Comparison of ENCODE assay signal across 17 mouse cellular contexts in the genomic region with DNA sequence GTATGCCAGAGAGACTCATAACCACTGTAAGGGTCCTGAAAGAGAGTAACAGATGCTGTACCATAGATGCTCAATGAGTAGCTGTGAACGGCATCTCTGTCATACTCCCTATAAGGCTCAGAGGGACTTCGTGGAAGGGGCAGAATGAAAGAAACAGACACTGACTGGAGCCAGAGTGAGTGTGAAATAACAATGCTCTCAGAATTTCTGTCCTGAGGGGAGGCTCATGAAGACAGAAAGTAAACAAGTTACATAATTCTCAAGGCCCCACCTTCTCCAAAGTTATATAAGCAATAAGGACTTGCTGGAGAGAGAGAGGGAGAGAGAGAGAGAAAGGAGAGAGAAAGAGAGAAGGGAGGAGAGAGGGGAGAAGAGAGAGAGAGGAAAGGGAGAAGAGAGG. TPM values are rescaled to one million over a fixed set of nuclear protein-coding genes. Genes with fewer than 3 reads are reported as not detected.
"Had no signal": no experiment of that assay in that cellular context is flagged by ENCODE, and none has a peak within 500 bp of the region (broad histone marks: within the 10 kb centered on the region; RNA-seq: fewer than 3 reads in every experiment).

No protein-coding gene starts in this region.

- H3K4me3 ChIP-seq: lung, embryonic 15.5 days; megakaryocyte, embryonic 14.5 days; midbrain, embryonic 13.5 days; midbrain, embryonic 15.5 days; neural tube, embryonic 12.5 days had no signal

- H3K27me3 ChIP-seq: lung, embryonic 15.5 days; midbrain, embryonic 13.5 days; midbrain, embryonic 15.5 days; neural tube, embryonic 12.5 days had no signal

- H3K4me2 ChIP-seq: lung, embryonic 15.5 days; midbrain, embryonic 11.5 days; midbrain, embryonic 13.5 days; midbrain, embryonic 15.5 days; neural tube, embryonic 12.5 days had no signal

- H3K9ac ChIP-seq: liver, postnatal 0 days; lung, embryonic 15.5 days; midbrain, embryonic 13.5 days; midbrain, embryonic 15.5 days; neural tube, embryonic 12.5 days had no signal

- H3K9me3 ChIP-seq: lung, embryonic 15.5 days; midbrain, embryonic 13.5 days; midbrain, embryonic 15.5 days; neural tube, embryonic 12.5 days had no signal

- ATAC-seq: liver, postnatal 0 days; lung, postnatal 0 days; midbrain, embryonic 13.5 days; midbrain, embryonic 15.5 days had no signal

- H3K27ac ChIP-seq: lung, embryonic 15.5 days; macrophage; midbrain, embryonic 13.5 days; midbrain, embryonic 15.5 days; neural tube, embryonic 12.5 days had no signal

- H3K36me3 ChIP-seq: lung, embryonic 15.5 days; midbrain, embryonic 13.5 days; midbrain, embryonic 15.5 days; neural tube, embryonic 12.5 days had no signal

- DNase-seq: liver, postnatal 0 days; lung, adult 2 months; lung, postnatal 14 days; lung, postnatal 36 days; right cerebral cortex, postnatal 14 days; spleen, adult 18-20 months; thymus, adult 2 months; thymus, postnatal 25 days; thymus, postnatal 4 days had no signal

- H3K4me1 ChIP-seq: lung, embryonic 15.5 days had no signal

RNA-seq across cellular contexts. Expression of gene Hrh2, which starts 36.1 kb away (rescaled TPM):
- polyA plus RNA-seq: midbrain, embryonic 11.5 days had no signal
